8 mouse cellular contexts compared by ENCODE assay signal in the genomic region with DNA sequence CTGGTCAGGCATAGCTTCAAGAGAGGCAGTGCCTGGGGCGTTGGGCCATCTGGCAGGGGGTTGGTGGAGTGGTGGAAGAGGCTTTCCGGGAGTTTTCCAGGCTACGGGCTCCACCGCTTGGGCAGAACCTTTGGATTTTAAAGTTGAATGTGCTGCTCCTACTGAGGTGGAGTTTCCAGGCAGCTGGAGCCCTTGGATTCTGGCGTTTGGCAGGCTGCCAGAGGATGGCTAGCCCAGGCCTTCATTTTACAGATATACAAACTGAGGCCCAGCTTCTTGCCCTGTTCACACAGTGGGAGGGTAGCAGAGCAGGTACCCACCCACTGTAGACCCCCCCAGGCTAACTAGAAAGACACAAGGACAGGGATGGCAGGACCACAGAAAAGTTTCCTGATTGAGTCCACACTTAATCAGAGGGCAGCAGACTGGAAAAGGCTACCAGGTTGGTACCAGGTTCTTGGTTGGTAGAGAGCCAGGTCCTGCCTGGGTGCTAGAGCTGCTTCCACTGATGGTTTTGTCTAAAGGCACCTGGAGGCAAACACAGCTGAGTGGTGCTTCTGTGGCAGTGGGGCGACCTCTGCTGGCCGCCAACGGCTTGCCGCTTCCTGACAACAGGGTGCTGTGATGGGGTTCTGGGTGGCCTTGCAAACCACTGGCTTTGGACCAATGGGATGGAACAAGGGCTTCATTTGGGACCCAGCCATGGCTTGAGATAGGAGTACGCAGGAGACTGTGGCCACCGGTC.
DNase-seq lines count a peak whose midpoint lies in the region; ATAC-seq and TF ChIP-seq lines count a peak whose summit lies in the region.

No protein-coding gene starts in this region.

- peak; percentile 79 for DNase-seq in ES-CJ7 (ENCODE audit: low read depth, low spot score)
- DNase-seq in cerebellum, adult 11-12 months: peak; percentile 89
- peak; percentile 69 for DNase-seq in heart, postnatal 25 days (ENCODE audit: low spot score)
- DNase-seq in layer of hippocampus, adult 11-12 months (ENCODE audit: low spot score): peak; percentile 91
- peak; percentile 88 for DNase-seq in liver, postnatal 0 days
- DNase-seq in testis, postnatal 10 days (ENCODE audit: low spot score): peak; percentile 91

- 17% methylated on average over 11 of the region's 11 CpGs for WGBS in forebrain, embryonic 16.5 days
- 44% methylated on average over 11 of the region's 11 CpGs for WGBS in liver, postnatal 0 days (ENCODE audit: insufficient replicate concordance)
- 22% methylated on average over 11 of the region's 11 CpGs for WGBS in neural tube, embryonic 14.5 days

- H3K9me3 ChIP-seq in forebrain, embryonic 16.5 days (ENCODE audit: control insufficient read depth, low read length): no peaks in the 10 kb centered on the region
- H3K9me3 ChIP-seq in liver, postnatal 0 days (ENCODE audit: low read length): no peaks in the 10 kb centered on the region
- no peaks in the 10 kb centered on the region for H3K9me3 ChIP-seq in neural tube, embryonic 14.5 days (ENCODE audit: control insufficient read depth, low read length)

- TF ChIP-seq EP300 in liver, postnatal 0 days (IDR thresholded peaks at IDR 0.05; ENCODE audit: low read depth): no peak

- H3K36me3 ChIP-seq in forebrain, embryonic 16.5 days (ENCODE audit: control insufficient read depth, insufficient read depth): no peaks in the 10 kb centered on the region
- 0 out of 2 replicates have a peak, but pooled peaks cover 2% of the 10 kb centered on the region for H3K36me3 ChIP-seq in liver, postnatal 0 days (replicated peaks; ENCODE audit: insufficient read depth, low read length)
- H3K36me3 ChIP-seq in neural tube, embryonic 14.5 days (ENCODE audit: control insufficient read depth, insufficient read depth, low read length): no peaks in the 10 kb centered on the region

- peaks cover 16% of the 10 kb centered on the region for H3K4me1 ChIP-seq in forebrain, embryonic 16.5 days (replicated peaks; ENCODE audit: control insufficient read depth, insufficient read depth, low read length)
- peaks cover 5% of the 10 kb centered on the region for H3K4me1 ChIP-seq in liver, postnatal 0 days (ENCODE audit: insufficient read depth)
- peaks cover 22% of the 10 kb centered on the region for H3K4me1 ChIP-seq in neural tube, embryonic 14.5 days (ENCODE audit: control insufficient read depth, insufficient read depth, low read length)

- peak overlapping the region; percentile 41 for H3K27ac ChIP-seq in forebrain, embryonic 16.5 days (ENCODE audit: low read length)
- H3K27ac ChIP-seq in liver, postnatal 0 days (ENCODE audit: low read depth): no peak overlapping the region
- H3K27ac ChIP-seq in neural tube, embryonic 14.5 days (ENCODE audit: low read depth, low read length): peak overlapping the region; percentile 77

- H3K4me3 ChIP-seq in forebrain, embryonic 16.5 days (replicated peaks; ENCODE audit: low read length): no peak overlapping the region
- no peak overlapping the region for H3K4me3 ChIP-seq in liver, postnatal 0 days (ENCODE audit: low read depth, low read length)
- no peak overlapping the region for H3K4me3 ChIP-seq in neural tube, embryonic 14.5 days (ENCODE audit: low read depth, low read length)

- peak; percentile 82 for ATAC-seq in forebrain, embryonic 16.5 days
- peak; percentile 76 for ATAC-seq in liver, postnatal 0 days
- ATAC-seq in neural tube, embryonic 14.5 days (ENCODE audit: low read depth): peak; percentile 62

- TF ChIP-seq CTCF in liver, postnatal 0 days (IDR thresholded peaks at IDR 0.05; ENCODE audit: low read depth): peak; percentile 98

- H3K9ac ChIP-seq in forebrain, embryonic 16.5 days (replicated peaks; ENCODE audit: low read depth, low read length): 0 out of 2 replicates have a peak overlapping the region, but pooled peaks have one; percentile 6
- no peak overlapping the region for H3K9ac ChIP-seq in liver, postnatal 0 days (replicated peaks)
- no peak overlapping the region for H3K9ac ChIP-seq in neural tube, embryonic 14.5 days (replicated peaks; ENCODE audit: low read depth, low read length)

- no peaks in the 10 kb centered on the region for H3K27me3 ChIP-seq in forebrain, embryonic 16.5 days (replicated peaks; ENCODE audit: control insufficient read depth, insufficient read depth, low read length)
- H3K27me3 ChIP-seq in liver, postnatal 0 days (ENCODE audit: insufficient read depth, low read length): no peaks in the 10 kb centered on the region
- no peaks in the 10 kb centered on the region for H3K27me3 ChIP-seq in neural tube, embryonic 14.5 days (ENCODE audit: control insufficient read depth, insufficient read depth, low read length)

- no peak overlapping the region for H3K4me2 ChIP-seq in forebrain, embryonic 16.5 days (ENCODE audit: low read length)
- no peak overlapping the region for H3K4me2 ChIP-seq in liver, postnatal 0 days (ENCODE audit: low read depth, low read length)
- H3K4me2 ChIP-seq in neural tube, embryonic 14.5 days (ENCODE audit: low read depth, low read length): no peak overlapping the region

- intact Hi-C loops in heart, postnatal 25 days (cut with DNase I): loop anchor here (2.0 to 10.0 kb wide), 7 partner anchors 105 to 1061 kb away; no protein-coding TSS in a partner anchor
